Mouse (Mus musculus) heart, postnatal 4 days (tissue): ENCODE measurements around the gene AY074887. TPM values are rescaled to one million over a fixed set of nuclear protein-coding genes. Genes with fewer than 3 reads are reported as not detected.

Source experiments
- DNase-seq: peaks from one replicate; pipeline ENCODE4 v3.0.0; 2021
- total RNA-seq, 2 experiments: library from RNA; stranded (reverse); gene quantifications; 2 replicates each; pipeline ENCODE4 v1.2.3; 2021

The AY074887 gene
- total RNA-seq, 2 experiments from 2014 or later, result not detected

GRCm38 (mm10) chr9:54916401-54916800 lies 34.4 kb downstream of the AY074887 start:
- DNase-seq, result no peak

DNA sequence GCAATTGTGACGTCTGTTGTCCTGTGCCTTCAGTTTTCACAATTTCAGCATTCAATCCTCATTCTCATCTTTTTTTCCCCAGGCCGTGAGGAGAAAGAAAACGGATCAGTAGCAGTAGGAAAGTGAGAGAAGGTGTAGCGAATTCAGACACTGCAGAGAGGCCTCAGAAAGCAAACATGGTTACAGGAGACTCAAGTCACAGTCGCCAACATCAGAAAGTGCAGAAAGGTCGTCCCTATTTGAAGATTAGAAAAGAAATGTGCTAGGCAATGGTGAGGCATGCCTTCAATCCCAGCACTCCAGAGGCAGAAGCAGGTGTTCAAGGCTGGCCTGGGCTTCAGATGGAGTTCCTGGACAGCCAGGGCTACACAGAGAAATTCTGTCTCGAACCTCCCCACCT lies 35.2 kb downstream of the AY074887 start:
- no peak for DNase-seq

DNA sequence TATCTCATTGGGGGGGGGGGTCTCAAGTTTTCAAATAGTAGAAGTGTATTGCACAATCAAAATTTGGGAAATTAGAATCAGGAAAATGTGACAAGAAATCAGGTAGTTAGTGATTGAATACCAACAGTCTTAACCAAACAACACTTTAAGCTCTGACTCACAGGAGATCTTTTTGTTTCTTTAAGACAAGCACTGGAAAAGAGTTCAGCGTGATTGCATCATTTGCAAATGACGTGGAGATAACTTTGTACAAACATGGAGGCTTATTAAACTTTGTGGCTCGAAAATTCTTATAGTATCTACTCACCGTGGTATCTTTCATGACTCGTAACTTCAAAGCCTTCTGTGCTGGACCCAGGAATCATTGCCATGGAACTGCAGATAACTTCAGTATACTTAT lies 41.4 kb downstream of the AY074887 start:
- no peak for DNase-seq

Other genes starting within 250 kb of the AY074887 start
- gene Wdr61, start 216.5 kb downstream of the AY074887 start, total RNA-seq, result 10 to 100 TPM; 47.1 to 49.9 TPM
- under 1 TPM in 1 of 2 experiments, not detected in 1; 0.45 TPM for gene Crabp1, start 186.2 kb downstream of the AY074887 start, total RNA-seq
- gene Ireb2, start 87.2 kb downstream of the AY074887 start, total RNA-seq, result 10 to 100 TPM; 47.3 to 48.2 TPM
- 1 to 10 TPM; 1.9 to 2.2 TPM for gene Hykk, start 33.7 kb downstream of the AY074887 start, total RNA-seq
- 100 to 1,000 TPM; 158 to 161 TPM for gene Psma4, start 208 bp downstream of the AY074887 start, total RNA-seq
- not detected for gene Chrna5, start 29.9 kb upstream of the AY074887 start, total RNA-seq
- under 1 TPM; 0.07 to 0.12 TPM for gene Chrna3, start 75.6 kb upstream of the AY074887 start, total RNA-seq
- gene Chrnb4, start 97.8 kb upstream of the AY074887 start, total RNA-seq, result under 1 TPM in 1 of 2 experiments, not detected in 1; 0.09 TPM
- gene Ube2q2, start 197.9 kb upstream of the AY074887 start, total RNA-seq, result 10 to 100 TPM; 29.2 to 31.4 TPM